In the genomic region with DNA sequence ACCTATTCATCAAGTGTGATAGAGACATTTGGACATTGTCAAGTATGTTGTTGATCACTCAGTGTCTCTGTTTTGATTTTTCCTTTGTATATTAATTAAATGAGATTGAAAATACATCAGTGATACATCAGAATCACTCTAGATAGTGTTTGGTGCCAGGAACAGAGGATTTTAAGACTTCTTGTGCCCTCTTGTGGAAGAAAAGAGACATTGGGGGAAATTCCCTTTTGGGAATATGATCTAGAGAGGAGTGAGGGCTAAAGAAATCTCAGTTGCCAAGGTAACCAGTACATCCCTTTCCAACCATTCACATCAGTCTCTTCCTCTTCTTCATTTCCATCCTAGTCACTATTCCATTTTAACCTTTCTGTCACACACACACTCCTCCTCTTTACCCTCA, we compare ENCODE assay signal across 13 mouse cellular contexts. TPM values are rescaled to one million over a fixed set of nuclear protein-coding genes. Genes with fewer than 3 reads are reported as not detected.
DNase-seq lines count a peak whose midpoint lies in the region; ATAC-seq and TF ChIP-seq lines count a peak whose summit lies in the region.
"Had no signal": no experiment of that assay in that cellular context is flagged by ENCODE, and none has a peak within 500 bp of the region (broad histone marks: within the 10 kb centered on the region; RNA-seq: fewer than 3 reads in every experiment).

No protein-coding gene starts in this region.

- no peak overlapping the region for H3K27ac ChIP-seq in forebrain, embryonic 15.5 days (replicated peaks)
- no peak overlapping the region for H3K27ac ChIP-seq in forebrain, embryonic 11.5 days (ENCODE audit: low read depth, low read length)
- H3K27ac ChIP-seq in thymus, adult 2 months (ENCODE audit: control insufficient read depth, insufficient read depth, low read length): no peak overlapping the region; the same call in 1 of the 2 replicates
- no peak overlapping the region for H3K27ac ChIP-seq in hindbrain, embryonic 15.5 days (replicated peaks)
- H3K27ac ChIP-seq: embryonic facial prominence, embryonic 15.5 days; heart, embryonic 10.5 days; stomach, embryonic 15.5 days had no signal

- no peak for TF ChIP-seq POLR2A in thymus, adult 2 months (IDR thresholded peaks at IDR 0.05; ENCODE audit: control insufficient read depth, extremely low read depth, insufficient read depth, low read length, poor library complexity)

- ATAC-seq in forebrain, embryonic 15.5 days (replicated peaks): peak; percentile 62; the same call in 1 of the 2 replicates
- no peak for ATAC-seq in forebrain, embryonic 11.5 days (replicated peaks; ENCODE audit: low FRiP score)
- peak; percentile 73 for ATAC-seq in hindbrain, embryonic 15.5 days (ENCODE audit: low FRiP score, low read depth)

- no peak overlapping the region for H3K4me3 ChIP-seq in forebrain, embryonic 15.5 days
- H3K4me3 ChIP-seq in forebrain, embryonic 11.5 days (ENCODE audit: low read depth, low read length): no peak overlapping the region
- H3K4me3 ChIP-seq in thymus, adult 2 months (ENCODE audit: control insufficient read depth, insufficient read depth, low read length): no peak overlapping the region
- H3K4me3 ChIP-seq in hindbrain, embryonic 15.5 days: no peak overlapping the region
- H3K4me3 ChIP-seq: embryonic facial prominence, embryonic 15.5 days; heart, embryonic 10.5 days; stomach, embryonic 15.5 days had no signal

- H3K4me2 ChIP-seq in forebrain, embryonic 15.5 days (replicated peaks): no peak overlapping the region
- no peak overlapping the region for H3K4me2 ChIP-seq in forebrain, embryonic 11.5 days (ENCODE audit: low read depth, low read length, severe bottlenecking)
- H3K4me2 ChIP-seq in hindbrain, embryonic 15.5 days: no peak overlapping the region
- H3K4me2 ChIP-seq: embryonic facial prominence, embryonic 15.5 days; stomach, embryonic 15.5 days had no signal

- H3K36me3 ChIP-seq in forebrain, embryonic 15.5 days: no peaks in the 10 kb centered on the region
- H3K36me3 ChIP-seq in forebrain, embryonic 11.5 days (ENCODE audit: control insufficient read depth, insufficient read depth, low read length): no peaks in the 10 kb centered on the region
- H3K36me3 ChIP-seq in thymus, adult 2 months (ENCODE audit: control insufficient read depth, insufficient read depth, low read length): no peaks in the 10 kb centered on the region
- no peaks in the 10 kb centered on the region for H3K36me3 ChIP-seq in hindbrain, embryonic 15.5 days
- H3K36me3 ChIP-seq: embryonic facial prominence, embryonic 15.5 days; heart, embryonic 10.5 days; stomach, embryonic 15.5 days had no signal

- H3K9me3 ChIP-seq in forebrain, embryonic 15.5 days: no peaks in the 10 kb centered on the region
- H3K9me3 ChIP-seq in forebrain, embryonic 11.5 days (ENCODE audit: control insufficient read depth, low read length): no peaks in the 10 kb centered on the region
- H3K9me3 ChIP-seq in hindbrain, embryonic 15.5 days: no peaks in the 10 kb centered on the region
- H3K9me3 ChIP-seq: embryonic facial prominence, embryonic 15.5 days; heart, embryonic 10.5 days; stomach, embryonic 15.5 days had no signal

- no peaks in the 10 kb centered on the region for H3K4me1 ChIP-seq in forebrain, embryonic 15.5 days
- no peaks in the 10 kb centered on the region for H3K4me1 ChIP-seq in forebrain, embryonic 11.5 days (replicated peaks; ENCODE audit: control insufficient read depth, insufficient read depth, low read length)
- H3K4me1 ChIP-seq in thymus, adult 2 months (replicated peaks; ENCODE audit: control insufficient read depth, insufficient read depth, low read length): peaks cover 5% of the 10 kb centered on the region
- no peaks in the 10 kb centered on the region for H3K4me1 ChIP-seq in hindbrain, embryonic 15.5 days (replicated peaks)
- H3K4me1 ChIP-seq: embryonic facial prominence, embryonic 15.5 days; heart, embryonic 10.5 days; stomach, embryonic 15.5 days had no signal

- no peak for DNase-seq in forebrain, embryonic 11.5 days (ENCODE audit: low spot score)
- peak; percentile 28 for DNase-seq in thymus, adult 2 months
- DNase-seq in thymus, postnatal 4 days: no peak
- peak; percentile 38 for DNase-seq in thymus, postnatal 25 days
- no peak for DNase-seq in MN1 (ENCODE audit: low spot score)
- no peak for DNase-seq in urinary bladder, adult 18-20 months (ENCODE audit: low spot score in 2 of 2)

- no peak for TF ChIP-seq CTCF in thymus, adult 2 months (IDR thresholded peaks at IDR 0.05; ENCODE audit: borderline replicate concordance, control insufficient read depth, extremely low read depth, insufficient read depth, low read length, poor library complexity)

- H3K27me3 ChIP-seq in forebrain, embryonic 15.5 days: no peaks in the 10 kb centered on the region
- no peaks in the 10 kb centered on the region for H3K27me3 ChIP-seq in forebrain, embryonic 11.5 days (ENCODE audit: control insufficient read depth, insufficient read depth, low read length)
- no peaks in the 10 kb centered on the region for H3K27me3 ChIP-seq in thymus, adult 2 months (ENCODE audit: control insufficient read depth, insufficient read depth, low read length)
- no peaks in the 10 kb centered on the region for H3K27me3 ChIP-seq in hindbrain, embryonic 15.5 days
- H3K27me3 ChIP-seq: embryonic facial prominence, embryonic 15.5 days; stomach, embryonic 15.5 days had no signal

- H3K9ac ChIP-seq in forebrain, embryonic 15.5 days (replicated peaks): no peak overlapping the region
- no peak overlapping the region for H3K9ac ChIP-seq in forebrain, embryonic 11.5 days (ENCODE audit: low read length)
- H3K9ac ChIP-seq in hindbrain, embryonic 15.5 days: no peak overlapping the region
- H3K9ac ChIP-seq: embryonic facial prominence, embryonic 15.5 days; stomach, embryonic 15.5 days had no signal

RNA-seq across cellular contexts. Expression of a gene that starts 34.8 kb away (rescaled TPM):
- not detected in 2 replicates for polyA plus RNA-seq in forebrain, embryonic 15.5 days (2015; fragmentation: Nextera tagmentation; extraction: Ambion mirVana)
- polyA plus RNA-seq in forebrain, embryonic 11.5 days (2014; fragmentation: Nextera tagmentation; extraction: Ambion mirVana): not detected in 2 replicates
- 9.8 and 13.8 TPM in 2 replicates for polyA plus RNA-seq in thymus, adult 2 months (2012; rRNA removed)
- not detected in 2 replicates for polyA plus RNA-seq in hindbrain, embryonic 15.5 days (2015; fragmentation: Nextera tagmentation; extraction: Ambion mirVana)
- polyA plus RNA-seq: embryonic facial prominence, embryonic 15.5 days; heart, embryonic 10.5 days; kidney, embryonic 14.5 days; limb, embryonic 11.5 days had no signal

RNA-seq across cellular contexts. Expression of a gene that starts 48.9 kb away (rescaled TPM):
- 33.2 and 34.6 TPM in 2 replicates for polyA plus RNA-seq in forebrain, embryonic 15.5 days (2015; fragmentation: Nextera tagmentation; extraction: Ambion mirVana)
- polyA plus RNA-seq in forebrain, embryonic 11.5 days (2014; fragmentation: Nextera tagmentation; extraction: Ambion mirVana): 14.4 and 16.2 TPM in 2 replicates
- polyA plus RNA-seq in thymus, adult 2 months (2012; rRNA removed): 277 and 293 TPM in 2 replicates
- 40.1 and 44.4 TPM in 2 replicates for polyA plus RNA-seq in hindbrain, embryonic 15.5 days (2015; fragmentation: Nextera tagmentation; extraction: Ambion mirVana)

Comparison
In these comparisons a context has a peak if more than half of its experiments do, and no peak if none do; other contexts are left out.
1. DNase-seq: peak in thymus, adult 2 months (single experiment) and thymus, postnatal 25 days (single experiment); none in forebrain, embryonic 11.5 days (single experiment), thymus, postnatal 4 days (single experiment), MN1 (single experiment) and urinary bladder, adult 18-20 months (0 of 2).
2. RNA of a gene that starts 34.8 kb away (polyA plus RNA-seq): 9.8 to 13.8 TPM in thymus, adult 2 months; not detected in hindbrain, embryonic 15.5 days, not detected in forebrain, embryonic 15.5 days and not detected in forebrain, embryonic 11.5 days; every median in the first group is over 10 times any median in the second.